Mouse (Mus musculus): ENCODE data around the gene Nenf.

Nenf gene

GRCm38 (mm10) chr1:191317591-191318196 is at the start of gene Nenf:
Gene Nenf (minus strand): TSS chr1:191318194.
- peak; percentile 82 for DNase-seq (ENCODE audit: low spot score)

- no peak for DNase-seq (ENCODE audit: low spot score)
Measured at GRCm38 (mm10) chr1:191364477-191364876, 46.5 kb upstream of the Nenf start.

- no peak for DNase-seq (ENCODE audit: low spot score)
Measured at GRCm38 (mm10) chr1:191362412-191362811, 44.4 kb upstream of the Nenf start.

- no peak for DNase-seq (ENCODE audit: low spot score)
Measured at GRCm38 (mm10) chr1:191359478-191359877, 41.5 kb upstream of the Nenf start.

GRCm38 (mm10) chr1:191356936-191357335 is 38.9 kb upstream of the Nenf start:
- DNase-seq (ENCODE audit: low spot score) = no peak

GRCm38 (mm10) chr1:191353836-191354235 is 35.8 kb upstream of the Nenf start:
- DNase-seq (ENCODE audit: low spot score) = no peak

- no peak for DNase-seq (ENCODE audit: low spot score)
Measured at GRCm38 (mm10) chr1:191352786-191353488, 34.9 kb upstream of the Nenf start.

- DNase-seq (ENCODE audit: low spot score) = no peak
Measured at GRCm38 (mm10) chr1:191350355-191350754, 32.4 kb upstream of the Nenf start.

GRCm38 (mm10) chr1:191349486-191350037 is 31.6 kb upstream of the Nenf start:
- no peak for DNase-seq (ENCODE audit: low spot score)

GRCm38 (mm10) chr1:191348996-191349395 is 31.0 kb upstream of the Nenf start:
- no peak for DNase-seq (ENCODE audit: low spot score)

GRCm38 (mm10) chr1:191348592-191348991 is 30.6 kb upstream of the Nenf start:
- no peak for DNase-seq (ENCODE audit: low spot score)

- DNase-seq (ENCODE audit: low spot score) = no peak
Measured at GRCm38 (mm10) chr1:191347602-191348001, 29.6 kb upstream of the Nenf start.

- DNase-seq (ENCODE audit: low spot score) = no peak
Measured at GRCm38 (mm10) chr1:191340530-191340929, 22.5 kb upstream of the Nenf start.

- DNase-seq (ENCODE audit: low spot score) = no peak
Measured at GRCm38 (mm10) chr1:191339876-191340275, 21.9 kb upstream of the Nenf start.

- no peak for DNase-seq (ENCODE audit: low spot score)
Measured at GRCm38 (mm10) chr1:191334500-191334899, 16.5 kb upstream of the Nenf start.

GRCm38 (mm10) chr1:191330356-191330755 is 12.4 kb upstream of the Nenf start:
- no peak for DNase-seq (ENCODE audit: low spot score)

- DNase-seq (ENCODE audit: low spot score) = peak; percentile 89
Measured at GRCm38 (mm10) chr1:191328019-191328441, 10.0 kb upstream of the Nenf start.

- no peak for DNase-seq (ENCODE audit: low spot score)
Measured at GRCm38 (mm10) chr1:191327258-191327657, 9.3 kb upstream of the Nenf start.

- peak; percentile 26 for DNase-seq (ENCODE audit: low spot score)
Measured at GRCm38 (mm10) chr1:191326233-191326882, 8.4 kb upstream of the Nenf start.

- peak; percentile 92 for DNase-seq (ENCODE audit: low spot score)
Measured at GRCm38 (mm10) chr1:191325726-191326232, 7.8 kb upstream of the Nenf start, which contains the start of gene Tmem206. Gene Tmem206 (plus strand): TSS chr1:191325912.

- no peak for DNase-seq (ENCODE audit: low spot score)
Measured at GRCm38 (mm10) chr1:191324733-191325590, 7.0 kb upstream of the Nenf start.

GRCm38 (mm10) chr1:191323381-191323780 is 5.4 kb upstream of the Nenf start:
- DNase-seq (ENCODE audit: low spot score) = no peak
